Mouse (Mus musculus) C2C12 (cell line): ENCODE measurements at regions not wholly inside any gene's neighbourhood (a gene's known extent, or its start where the extent isn't known, plus 50 kb on each side); places are given as distances from the start of the nearest gene placed in this dataset.

ENCODE experiments used
- CEBPB ChIP-seq: IDR thresholded peaks from one replicate; pipeline ENCODE4 v1.6.1; 2011; ENCODE audit warnings: low read depth, mild to moderate bottlenecking, control low read depth, moderate library complexity
- CTCF ChIP-seq: IDR thresholded peaks from one replicate; pipeline ENCODE4 v1.5.1; 2011; ENCODE audit not compliant: control insufficient read depth, insufficient read depth, insufficient read length
- MAX ChIP-seq: IDR thresholded peaks from one replicate; pipeline ENCODE4 v1.6.1; 2011; ENCODE audit warnings: mild to moderate bottlenecking, control low read depth
- MYOD1 ChIP-seq: IDR thresholded peaks from one replicate; pipeline ENCODE4 v1.6.1; 2011; ENCODE audit warnings: low read depth; ENCODE audit not compliant: control insufficient read depth, insufficient read length
- USF1 ChIP-seq: IDR thresholded peaks from one replicate; pipeline ENCODE4 v1.6.1; 2011; ENCODE audit warnings: low read depth, mild to moderate bottlenecking, control low read depth, moderate library complexity

- no peak for TF ChIP-seq CTCF
- TF ChIP-seq MAX, result no peak
- TF ChIP-seq MYOD1, result no peak
- no peak for TF ChIP-seq CEBPB
- no peak for TF ChIP-seq USF1
These were observed 1129.9 kb upstream of the Celf2 start for GRCm38 (mm10) chr2:8639282-8639681.
